Mouse (Mus musculus): ENCODE results near the gene Sez6.
A peak's percentile ranks its signal among the peaks of the same experiment; 100 is the strongest.

The Sez6 gene

DNA sequence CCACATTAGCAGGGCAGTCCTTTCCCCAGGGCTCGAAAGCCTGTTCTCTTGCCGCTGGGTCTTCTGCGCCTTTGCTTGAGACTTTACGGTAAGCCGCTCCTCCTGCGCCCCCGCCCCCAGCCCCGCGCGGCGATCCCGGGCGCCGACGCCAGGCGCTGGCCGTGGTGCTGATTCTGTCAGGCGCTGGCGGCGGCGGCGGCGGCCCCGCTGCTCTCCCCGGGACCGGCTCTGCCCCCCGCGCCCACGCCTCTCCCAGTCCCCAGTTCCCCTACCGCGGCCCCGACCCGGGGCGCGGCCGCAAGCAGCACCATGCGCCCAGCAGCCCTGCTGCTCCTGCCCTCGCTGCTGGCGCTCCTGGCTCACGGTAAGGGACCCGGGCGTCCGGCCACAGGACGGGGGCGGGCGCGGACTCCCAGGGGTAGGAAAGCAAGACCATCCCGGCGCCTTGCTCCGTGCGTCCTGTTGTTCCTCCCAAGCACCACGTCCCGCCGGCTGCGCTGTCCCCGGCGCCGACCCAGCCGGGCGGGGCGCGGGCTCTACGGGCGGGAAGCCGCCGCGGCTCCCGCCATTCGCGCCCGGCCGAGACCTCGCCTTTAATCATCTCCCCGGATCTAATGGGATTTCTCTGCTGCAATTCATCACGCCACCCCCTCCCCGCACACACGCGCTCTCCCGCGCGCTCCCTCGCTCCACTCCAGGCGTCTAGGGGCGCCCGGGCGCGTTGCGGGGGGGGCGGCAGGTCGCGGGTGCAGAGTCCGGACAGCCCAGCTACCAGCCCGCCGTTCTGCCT is at the start of gene Sez6:
Gene Sez6, plus strand, starts transcription at position 50 of the 790 bp plus-strand sequence.
- DNase-seq = peak; percentile 82

DNA sequence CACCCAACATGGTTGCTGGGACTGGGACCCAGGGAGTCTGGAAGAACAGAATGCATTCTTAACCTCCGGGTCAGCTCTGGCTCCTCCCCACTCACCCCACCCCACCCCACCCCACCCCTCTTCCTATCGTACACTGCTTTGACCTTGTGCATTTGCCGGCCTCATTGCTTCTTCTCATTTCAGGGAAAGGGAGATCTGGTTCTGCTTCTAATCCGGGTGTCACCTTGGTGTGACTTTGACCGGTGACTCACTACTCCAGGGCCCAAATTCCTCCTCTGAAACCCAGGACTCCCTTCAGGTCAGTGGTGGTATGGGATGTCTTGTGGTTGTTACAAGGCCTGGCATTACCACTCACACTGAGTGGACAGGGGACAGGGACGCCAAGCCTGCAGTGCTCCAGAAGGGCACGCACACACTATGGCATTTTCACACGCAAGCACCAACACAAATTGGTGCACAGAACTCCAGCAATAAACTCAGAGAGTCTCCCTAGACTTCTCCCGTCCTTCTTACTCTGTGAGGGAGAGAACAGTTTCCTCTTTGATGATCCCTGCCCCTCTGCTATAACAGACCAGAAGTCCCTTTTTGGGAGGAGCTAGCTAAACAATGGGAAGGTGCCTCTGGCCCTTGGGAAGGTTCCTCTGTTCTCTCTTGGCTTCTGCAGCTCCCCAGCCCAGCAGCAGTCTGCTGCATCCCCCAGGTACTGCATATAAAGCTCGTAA is 45.9 kb upstream of the Sez6 start:
- no peak for DNase-seq

DNA sequence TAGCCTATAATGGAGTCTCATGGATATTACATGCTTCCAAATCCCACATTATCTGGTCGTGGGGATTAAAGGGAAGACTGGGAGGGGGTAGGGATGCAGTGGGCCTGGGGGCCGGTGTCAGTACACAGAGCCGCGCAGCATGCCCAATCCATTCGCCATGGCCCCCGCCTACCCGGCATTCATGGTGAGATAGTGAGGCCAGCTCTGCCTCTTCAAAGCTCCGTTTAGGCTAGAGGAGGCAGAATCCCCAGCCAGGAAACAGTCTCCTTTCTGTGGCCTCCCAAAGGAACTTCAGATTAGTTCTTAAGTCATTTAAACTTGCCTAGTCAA is 45.4 kb upstream of the Sez6 start:
- DNase-seq = no peak

DNA sequence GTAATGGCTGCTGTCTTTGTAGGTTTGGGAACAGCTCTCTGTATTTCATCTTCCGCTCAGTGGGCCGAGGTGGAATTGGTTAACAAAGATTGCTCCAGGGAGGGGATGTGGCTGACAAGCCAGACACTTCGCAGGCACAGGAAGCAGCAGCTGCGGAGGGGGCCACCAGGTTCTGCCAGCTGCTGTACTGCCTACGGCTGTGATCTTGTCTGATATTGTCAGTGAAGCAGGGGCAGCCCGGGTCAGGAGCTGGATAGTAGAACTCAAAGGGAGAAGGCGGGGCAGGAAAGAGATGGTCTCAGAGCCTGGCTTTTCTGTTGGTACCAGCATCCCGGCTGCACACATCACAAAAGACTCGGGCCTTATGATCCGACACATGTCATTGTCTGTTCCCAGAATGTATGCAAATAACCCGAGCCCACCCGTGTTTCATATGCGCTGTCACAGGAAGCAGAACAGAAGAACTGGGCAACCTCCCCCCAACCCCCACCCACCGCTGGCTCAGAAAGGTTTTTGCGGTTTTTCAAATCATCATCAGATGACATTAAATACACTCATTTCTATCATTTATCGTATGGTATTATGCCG is 43.1 kb upstream of the Sez6 start:
- DNase-seq = peak; percentile 89

DNA sequence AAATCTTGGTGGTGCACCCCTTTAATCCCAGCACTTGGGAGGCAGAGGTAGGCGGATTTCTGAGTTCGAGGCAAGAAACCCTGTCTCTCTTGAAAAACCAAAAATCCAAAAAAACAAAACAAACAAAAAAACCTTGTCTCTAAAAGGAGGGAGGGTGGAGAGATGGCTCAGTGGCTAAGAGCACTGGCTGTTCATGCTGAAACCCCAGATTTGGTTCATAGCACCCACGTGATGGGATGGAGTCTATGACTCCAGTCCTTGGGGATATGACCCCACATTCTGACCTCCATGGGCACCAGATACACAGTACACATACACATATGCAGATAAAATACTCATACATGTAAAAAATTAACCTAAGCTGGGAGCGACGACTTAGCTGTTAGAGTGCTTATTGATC is 41.8 kb upstream of the Sez6 start:
- DNase-seq = no peak

DNA sequence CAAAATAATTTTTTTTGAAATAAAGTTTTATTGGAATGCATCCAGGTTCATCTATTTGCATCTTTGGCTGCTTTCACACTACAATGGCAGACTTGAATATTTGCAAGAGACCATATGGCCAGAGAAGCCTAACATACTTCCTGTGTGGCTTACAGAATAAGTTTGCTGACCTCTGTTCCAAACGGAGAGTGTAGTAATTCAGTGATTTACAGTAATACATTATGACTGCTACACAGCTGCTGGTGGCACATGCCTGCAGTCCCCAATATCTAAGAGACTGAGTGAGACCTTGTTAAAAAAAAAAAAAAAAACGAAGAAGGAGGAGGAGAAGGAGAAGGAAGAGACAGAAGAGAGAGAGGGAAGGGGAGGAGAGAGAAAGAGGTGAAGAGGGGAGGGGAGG is 41.1 kb upstream of the Sez6 start:
- no peak for DNase-seq

DNA sequence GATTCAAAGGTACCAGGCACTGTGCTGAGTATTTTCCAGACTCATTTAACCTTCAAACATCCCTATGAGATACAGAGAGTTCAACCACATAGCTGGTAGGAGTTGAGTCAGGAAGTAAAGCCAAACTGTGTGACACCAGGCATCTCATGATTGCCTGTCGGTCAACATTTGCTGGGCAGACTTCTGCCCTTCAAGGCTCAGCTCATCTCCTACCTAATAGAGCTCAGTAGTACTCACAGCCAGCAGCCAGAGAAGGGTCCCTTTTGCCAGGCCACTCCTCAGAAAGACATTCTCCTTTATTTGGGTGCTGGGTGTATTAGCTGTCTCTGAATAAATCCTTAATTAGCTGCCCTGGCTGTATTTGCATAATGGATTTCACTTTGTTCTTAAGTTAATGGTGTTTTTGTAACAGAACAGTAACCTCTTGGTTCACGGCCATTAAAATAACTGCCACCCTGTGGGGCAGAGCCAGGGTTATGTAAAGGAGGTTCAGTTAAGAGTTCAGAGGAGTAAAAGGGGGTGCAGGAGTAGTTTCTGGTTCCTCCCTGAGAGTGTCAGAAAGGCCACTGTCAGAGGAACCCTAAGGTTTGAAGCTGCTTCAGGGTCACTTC is 39.8 kb upstream of the Sez6 start:
- no peak for DNase-seq

DNA sequence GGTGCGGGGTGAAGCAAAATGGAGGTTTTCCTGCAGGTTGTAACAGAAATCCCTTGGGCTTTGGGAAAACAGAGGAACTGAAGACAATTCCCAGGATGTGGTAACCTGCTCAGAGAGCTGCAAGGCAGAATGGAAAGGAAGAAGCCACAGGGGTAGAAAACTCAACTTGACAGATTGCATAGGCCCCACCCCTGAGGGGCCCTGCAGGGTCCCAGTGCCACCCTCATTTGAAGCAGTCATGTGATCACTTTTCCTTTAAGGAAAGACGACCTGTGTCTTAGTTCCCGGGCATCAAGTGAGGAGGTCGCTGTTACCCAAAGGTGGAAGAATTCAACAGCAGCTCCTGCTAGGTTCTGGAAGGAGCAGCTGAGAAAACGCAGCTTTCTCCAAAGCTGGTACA is 37.7 kb upstream of the Sez6 start:
- no peak for DNase-seq

DNA sequence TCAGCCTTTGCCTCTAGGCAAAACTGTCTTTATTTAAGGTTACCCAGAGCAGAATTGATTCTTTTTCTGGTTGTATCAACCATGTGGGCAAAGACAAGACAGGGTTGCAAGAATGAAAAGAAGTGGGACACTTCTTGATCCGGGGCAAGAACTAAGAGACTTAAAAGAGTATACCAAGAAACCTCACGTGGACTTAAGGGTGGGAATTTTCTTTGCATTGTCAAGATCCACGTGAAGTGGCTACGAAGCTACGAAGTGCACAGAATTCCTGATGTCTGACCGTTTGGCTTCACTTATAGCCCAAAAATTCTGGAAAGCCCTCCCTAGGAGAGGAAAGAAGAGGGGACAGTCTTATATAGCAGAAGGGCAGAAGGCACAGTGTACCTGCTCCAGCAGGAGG is 37.3 kb upstream of the Sez6 start:
- no peak for DNase-seq

DNA sequence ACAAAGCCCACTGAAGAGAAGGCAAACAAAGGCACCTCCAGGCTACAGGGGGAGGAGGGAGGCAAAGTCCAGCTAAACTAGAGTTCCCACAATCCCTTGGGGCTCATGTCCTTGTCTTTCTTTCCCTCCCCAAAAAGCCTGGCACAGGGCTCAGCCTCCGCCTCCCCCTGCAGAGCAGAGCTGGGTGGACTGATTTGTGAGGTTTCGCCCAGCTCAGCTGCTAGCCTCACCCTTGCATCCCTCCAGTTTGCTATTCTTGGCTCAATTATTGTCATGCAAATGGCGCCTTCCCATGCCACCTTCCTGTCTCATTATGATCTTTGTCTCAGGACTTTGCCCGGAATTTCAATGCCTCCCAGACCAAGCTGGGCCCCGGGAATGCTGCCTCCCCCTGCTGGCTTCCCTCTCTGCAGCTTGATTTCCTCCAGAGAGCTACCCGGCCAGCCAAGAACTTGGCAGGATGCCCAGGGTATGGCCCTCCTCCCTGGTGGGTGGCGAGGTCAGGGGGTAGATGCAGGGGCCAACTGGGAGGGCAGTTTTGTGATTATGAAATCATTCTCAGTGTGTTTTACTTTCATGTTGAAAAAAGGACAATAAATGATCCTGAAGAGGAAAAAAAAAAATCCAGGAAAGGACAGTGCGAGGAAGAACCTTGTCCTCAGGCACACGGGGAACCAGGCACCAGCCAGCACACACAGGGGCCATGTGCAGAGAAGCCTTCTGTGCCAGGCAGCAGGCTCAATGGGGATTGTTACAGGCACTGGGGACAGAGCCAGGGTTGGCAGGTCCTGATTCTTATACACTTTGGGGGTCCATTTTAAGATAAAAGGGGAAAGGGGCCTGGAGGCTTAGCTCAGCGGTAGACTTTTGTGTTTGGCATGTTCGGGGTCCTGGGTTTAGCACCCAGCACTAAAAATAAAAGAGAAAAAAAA is 36.5 kb upstream of the Sez6 start, which contains the start of gene Pipox:
Gene Pipox, minus strand, starts transcription at position 310 of the 932 bp plus-strand sequence.
- DNase-seq = peak; percentile 24

DNA sequence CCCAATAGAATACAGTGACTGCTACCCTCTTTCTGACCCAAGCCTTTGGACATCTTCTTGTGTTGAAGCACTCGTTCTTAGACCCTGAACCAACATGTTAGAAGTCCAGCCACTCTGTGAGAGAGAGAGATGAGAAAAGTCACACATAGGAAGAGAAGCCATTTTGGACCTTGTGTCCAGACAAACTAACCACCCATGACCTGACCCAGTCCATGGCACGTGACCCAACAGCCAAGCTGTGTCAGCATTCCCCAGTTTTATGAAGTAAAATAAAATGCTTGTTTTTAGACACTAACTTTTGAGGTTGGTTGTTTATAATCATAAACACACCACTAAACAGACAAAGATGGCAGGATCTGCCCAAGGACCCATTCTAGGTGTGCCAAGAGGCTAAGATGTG is 35.6 kb upstream of the Sez6 start:
- no peak for DNase-seq

DNA sequence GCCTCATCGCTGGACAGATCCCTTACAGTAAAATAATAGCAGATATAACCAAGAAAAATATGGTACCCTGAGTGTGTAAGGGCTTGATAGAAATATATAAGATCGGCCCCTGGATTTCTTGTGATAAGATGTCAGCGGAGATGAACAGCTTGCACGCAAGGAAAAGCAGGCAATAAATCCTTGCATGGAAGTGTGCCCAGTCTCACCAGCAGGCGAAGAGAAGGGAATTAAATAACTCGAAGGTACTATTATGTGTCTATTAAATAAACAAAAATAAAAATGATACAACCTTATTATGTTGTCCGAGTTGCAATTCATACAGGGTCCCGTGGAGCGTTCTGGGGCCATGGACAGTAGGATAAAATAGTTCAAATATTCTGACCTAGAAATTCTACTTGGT is 34.6 kb upstream of the Sez6 start:
- DNase-seq = no peak

DNA sequence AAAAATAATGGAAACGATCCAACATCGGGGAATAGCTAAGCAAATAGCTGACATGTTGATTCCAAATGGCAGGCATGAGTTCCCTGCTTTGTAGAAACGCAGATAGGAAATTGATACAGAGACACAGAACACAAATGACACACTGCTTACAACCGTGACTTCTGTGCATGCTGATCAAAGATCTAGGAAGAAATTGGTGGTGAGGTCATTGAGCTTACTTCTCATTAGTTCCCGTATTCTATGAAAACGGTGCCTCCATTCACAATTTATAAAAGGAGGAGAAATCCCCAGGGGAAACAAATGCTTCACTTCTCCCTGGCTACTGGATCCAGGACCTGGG is 34.1 kb upstream of the Sez6 start:
- DNase-seq = no peak

DNA sequence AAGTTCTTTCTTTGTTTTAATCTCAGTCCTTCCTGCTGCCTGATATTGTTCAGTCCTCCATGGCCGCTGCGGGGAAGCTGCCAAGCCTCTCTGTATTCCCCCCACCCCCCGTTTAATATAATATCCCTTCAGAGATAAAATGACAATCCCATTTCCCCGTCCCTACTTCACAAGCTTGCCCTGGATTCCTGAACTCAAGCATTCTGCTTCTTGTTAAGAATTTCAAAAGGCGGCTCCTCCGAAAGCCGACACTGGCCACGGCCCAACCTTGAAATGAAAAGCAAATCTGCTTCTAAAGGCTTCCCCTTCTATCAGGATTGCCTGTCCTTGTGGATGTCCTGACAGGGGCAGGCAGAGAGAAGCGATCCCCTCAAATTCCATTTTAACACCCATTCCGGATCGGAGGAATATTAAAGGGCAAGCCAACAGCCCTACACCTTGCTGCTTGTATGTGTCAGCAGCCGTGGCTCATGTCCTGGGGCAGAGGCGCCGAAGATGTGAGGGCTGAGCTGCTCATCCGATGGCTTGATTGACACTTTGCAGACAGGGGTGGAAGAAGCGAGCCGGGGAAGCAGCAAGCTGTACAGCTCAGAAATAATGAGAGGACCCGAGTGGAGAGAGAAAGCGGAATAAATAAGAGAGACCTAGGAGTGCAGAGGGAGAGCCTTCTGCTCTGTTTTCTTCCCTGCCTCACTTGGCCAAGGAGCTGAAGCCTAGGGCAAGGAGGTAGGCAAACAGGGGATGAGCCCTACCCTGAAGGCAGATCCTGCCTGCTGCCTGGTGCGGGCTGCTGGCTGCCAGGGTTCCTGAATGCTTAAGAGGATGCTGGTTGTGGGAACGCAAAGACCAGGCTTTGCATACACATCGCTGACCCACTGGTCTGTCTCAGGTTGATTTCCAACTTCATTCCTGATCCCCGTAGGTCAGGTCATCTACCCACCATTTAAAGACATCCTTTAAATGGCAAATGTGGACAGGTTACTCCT is 33.5 kb upstream of the Sez6 start:
- DNase-seq = no peak

DNA sequence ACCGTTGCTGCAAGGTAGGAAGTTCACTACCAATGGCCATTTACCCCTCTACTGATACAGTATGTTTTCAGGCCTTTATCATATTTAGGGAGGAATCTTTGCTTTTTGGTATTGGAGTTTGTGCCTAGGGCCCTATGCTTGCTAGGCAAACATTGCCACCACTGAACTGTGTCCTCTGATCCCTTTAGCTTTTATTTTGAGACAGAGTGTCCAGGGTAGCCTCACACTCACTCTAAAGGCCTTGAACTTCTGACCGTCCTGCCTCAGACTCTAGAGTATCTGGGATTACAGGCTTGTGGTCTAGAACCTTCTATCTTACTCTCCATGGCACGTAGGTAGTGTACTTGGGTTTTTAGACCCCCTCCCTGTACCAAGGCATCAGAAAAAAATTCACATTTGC is 30.4 kb upstream of the Sez6 start:
- DNase-seq = no peak

DNA sequence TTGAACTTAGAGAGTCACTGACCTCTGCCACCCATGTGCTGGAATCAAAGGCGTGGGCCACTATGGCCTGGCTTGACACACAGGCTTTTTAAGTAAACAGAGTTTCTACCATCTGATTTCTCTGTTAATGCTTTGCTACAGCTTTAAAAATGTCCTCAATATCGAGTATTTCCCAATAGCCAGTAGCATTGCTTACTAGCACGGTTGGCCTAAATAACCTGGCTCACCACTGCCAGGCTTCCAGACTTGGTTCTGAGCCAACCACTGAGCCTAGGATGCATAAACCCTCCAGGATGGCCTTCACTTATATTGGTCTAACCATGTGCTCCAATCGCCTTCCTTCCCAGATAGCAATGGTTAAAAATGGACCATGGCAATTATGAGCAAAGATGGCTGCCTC is 29.9 kb upstream of the Sez6 start:
- no peak for DNase-seq

DNA sequence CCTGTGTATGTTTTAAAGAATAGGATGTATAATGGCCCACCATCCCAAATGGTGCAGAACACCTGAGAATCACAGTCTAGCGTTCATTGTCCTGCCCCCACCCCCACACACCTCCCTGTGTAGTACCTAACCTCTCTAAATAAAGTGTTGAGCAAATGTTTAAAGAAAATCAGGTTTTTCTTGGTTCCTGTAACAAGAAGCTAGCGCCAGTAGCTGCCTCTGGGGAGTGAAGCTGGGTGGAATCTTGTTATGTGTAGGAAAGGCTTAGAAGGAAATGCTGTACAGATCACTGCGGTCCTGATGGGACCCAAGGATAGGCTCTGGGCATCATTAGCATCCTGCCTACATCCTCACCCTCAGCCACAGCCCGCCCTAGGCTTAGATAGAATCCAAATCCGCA is 29.2 kb upstream of the Sez6 start:
- DNase-seq = no peak

DNA sequence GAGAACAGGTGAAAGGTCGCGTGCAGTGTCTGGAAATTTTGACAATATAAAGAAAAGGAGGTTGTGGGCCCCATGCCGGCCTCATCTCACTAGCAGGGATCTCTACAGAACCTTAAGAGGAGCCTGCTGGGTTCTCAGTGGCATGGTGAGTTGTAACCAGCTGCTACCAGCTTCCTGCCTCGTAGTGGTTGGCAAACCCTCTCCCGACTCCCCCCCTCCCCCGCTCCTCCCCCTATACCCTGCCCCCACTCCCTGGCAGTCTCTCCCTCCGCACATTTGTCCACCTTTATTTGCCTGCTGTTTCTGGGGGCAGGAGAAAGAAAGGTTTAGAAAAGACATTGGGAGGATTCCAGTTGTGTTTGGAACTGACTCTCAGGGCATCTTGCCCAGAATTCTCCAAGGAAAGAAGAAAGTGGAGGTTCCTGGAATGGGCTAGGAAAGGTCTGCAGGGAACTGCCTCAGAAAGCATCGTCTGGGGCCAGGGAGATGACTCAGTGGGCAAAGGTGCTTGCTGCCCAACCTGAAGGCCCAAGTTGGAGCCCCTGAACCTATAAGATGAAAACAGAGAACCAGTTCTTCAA is 28.7 kb upstream of the Sez6 start:
- DNase-seq = no peak

DNA sequence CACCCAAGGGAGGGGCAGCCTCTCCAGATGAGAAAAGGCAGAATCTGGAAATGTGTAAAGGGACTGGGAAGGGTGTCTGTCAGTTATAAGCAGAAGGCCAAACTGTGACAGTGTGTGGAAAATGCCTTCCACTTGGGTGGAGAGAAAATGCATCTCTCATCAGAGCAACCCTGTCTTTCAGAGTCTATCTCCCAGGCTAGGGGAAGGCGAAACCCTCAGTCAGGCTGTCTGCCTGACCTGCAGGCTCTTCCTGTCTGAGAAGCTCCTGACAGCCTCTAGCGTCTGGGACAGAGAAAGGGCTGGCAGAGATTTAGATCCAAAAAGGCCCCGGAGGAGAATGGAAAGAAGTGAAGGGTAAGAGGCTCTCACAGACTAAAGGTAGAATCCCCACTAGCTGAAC is 26.8 kb upstream of the Sez6 start:
- no peak for DNase-seq

DNA sequence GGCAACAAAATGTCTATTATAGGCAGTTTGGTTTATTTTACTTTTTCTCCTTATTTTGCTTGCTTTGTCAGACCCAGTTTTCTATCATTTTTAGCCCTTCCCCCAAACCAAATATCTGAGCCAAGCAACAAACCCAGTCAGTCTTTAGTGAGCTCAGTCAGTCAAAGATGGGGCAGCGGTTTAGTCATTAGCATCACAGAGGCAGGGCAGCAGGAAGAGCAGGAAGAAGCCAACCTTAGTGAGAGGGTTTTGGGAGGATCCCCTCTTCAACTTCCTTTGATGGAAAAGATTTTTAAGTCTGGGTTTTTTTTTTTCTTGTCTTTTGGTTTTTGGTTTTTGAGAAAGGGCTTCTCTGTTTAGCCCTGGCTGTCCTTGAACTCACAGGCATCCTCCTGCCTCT is 25.9 kb upstream of the Sez6 start:
- no peak for DNase-seq

DNA sequence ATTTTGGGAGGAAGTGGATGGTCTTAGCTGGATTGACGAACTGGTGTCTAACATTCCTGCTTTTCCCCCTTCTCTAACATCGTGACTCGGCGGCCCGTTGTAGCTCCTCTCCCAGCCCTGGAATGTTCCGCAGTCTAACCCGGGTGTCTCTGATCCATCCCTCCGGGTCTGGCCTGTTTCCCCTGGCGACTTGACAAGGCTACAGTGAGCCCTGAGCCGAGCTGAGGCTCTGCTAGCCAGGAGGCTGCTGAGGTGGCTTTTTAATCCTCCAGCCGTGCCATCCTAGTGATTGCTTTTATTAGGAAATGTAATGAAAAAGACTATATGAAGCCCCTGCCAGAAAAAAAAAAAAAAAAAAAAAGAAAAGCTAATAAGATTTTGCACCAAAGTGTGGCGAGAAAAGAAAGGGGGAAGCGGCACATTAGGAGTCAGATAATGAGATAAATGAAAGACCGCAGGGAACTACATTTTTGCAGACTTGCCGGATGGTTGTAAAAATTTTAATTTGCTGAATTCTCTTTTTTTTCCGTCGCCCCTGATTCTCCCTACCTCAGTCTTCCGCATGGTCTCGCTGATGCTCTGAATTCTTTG is 24.4 kb upstream of the Sez6 start:
- DNase-seq = no peak

Data from thymus, postnatal 25 days (tissue).